Mouse (Mus musculus) liver, embryonic 11.5 days (tissue): ENCODE data around the gene Tmem97. TPM values are rescaled to one million over a fixed set of nuclear protein-coding genes. Genes with fewer than 3 reads are reported as not detected.

ENCODE experiments used
- ATAC-seq: fragments of 200-750 bp; cut with Nextera tagmentation; replicated peaks from 2 replicates; pipeline ENCODE4 v1.8.0; 2017; ENCODE audit warnings: moderate number of reproducible peaks, mild to moderate bottlenecking, moderate TSS enrichment, moderate library complexity; ENCODE audit not compliant: low FRiP score
- DNase-seq: peaks from one replicate; pipeline ENCODE4 v3.0.0-alpha.2; 2017; ENCODE audit warnings: low spot score
- H3K27ac ChIP-seq: fragments of 300-500 bp; sonication (generic); 2 replicates; pipeline ENCODE4 v1.5.1; 2014; ENCODE audit warnings: mild to moderate bottlenecking, low read depth, low read length, control low read depth
- H3K27me3 ChIP-seq: fragments of 300-500 bp; sonication (generic); replicated peaks from 2 replicates; pipeline ENCODE4 v1.6.1; 2014; ENCODE audit warnings: low read length, mixed read lengths; ENCODE audit not compliant: control insufficient read depth, insufficient read depth
- H3K36me3 ChIP-seq: fragments of 300-500 bp; sonication (generic); 2 replicates; pipeline ENCODE4 v1.6.1; 2014; ENCODE audit warnings: mild to moderate bottlenecking, low read length, moderate library complexity, mixed read lengths; ENCODE audit not compliant: control insufficient read depth, insufficient read depth
- H3K4me1 ChIP-seq: fragments of 300-500 bp; sonication (generic); replicated peaks from 2 replicates; pipeline ENCODE4 v1.6.1; 2014; ENCODE audit warnings: low read length, mixed read lengths; ENCODE audit not compliant: control insufficient read depth, insufficient read depth
- H3K4me2 ChIP-seq: fragments of 300-500 bp; sonication (generic); 2 replicates; pipeline ENCODE4 v1.6.1; 2014; ENCODE audit warnings: mild to moderate bottlenecking, control low read depth, moderate library complexity
- H3K4me3 ChIP-seq: fragments of 300-500 bp; sonication (generic); 2 replicates; pipeline ENCODE4 v1.5.1; 2014; ENCODE audit warnings: low read depth, low read length, control low read depth
- H3K9ac ChIP-seq: fragments of 300-500 bp; sonication (generic); 2 replicates; pipeline ENCODE4 v1.6.1; 2014; ENCODE audit warnings: low read depth, low read length, control low read depth
- H3K9me3 ChIP-seq: fragments of 300-500 bp; sonication (generic); 2 replicates; pipeline ENCODE4 v1.6.1; 2016; ENCODE audit warnings: low read length, inconsistent platforms, mixed read lengths; ENCODE audit not compliant: control insufficient read depth
- WGBS: fragments of 180-500 bp; shearing (Covaris S2); extraction: QIAGEN DNeasy Blood & Tissue Kit; methylation state at CpG from one replicate; pipeline ENCODE4 v1.1.7; 2014; 5-methylcytosine and 5-hydroxymethylcytosine counted together
- polyA plus RNA-seq: library from polyadenylated mRNA; unstranded; fragments of >200 nt; fragmentation: Nextera tagmentation; extraction: Ambion mirVana; gene quantifications from 2 replicates; pipeline ENCODE4 v1.2.1, GENCODE M21; 2014

Gene Tmem97
- polyA plus RNA-seq, 1 experiment from 2014 or later: 173 TPM

- H3K36me3 ChIP-seq: peaks cover 19% of the 10 kb centered on the region
- no peak overlapping the region for H3K4me2 ChIP-seq
- H3K9ac ChIP-seq: no peak overlapping the region
- H3K27ac ChIP-seq: no peak overlapping the region; the same call in 1 of the 2 replicates
- no peak for ATAC-seq
- H3K4me1 ChIP-seq: peaks cover 5% of the 10 kb centered on the region; the same call in 1 of the 2 replicates
- no peak for DNase-seq
- WGBS: 89% methylated on average over 12 of the region's 12 CpGs
- H3K27me3 ChIP-seq: no peaks in the 10 kb centered on the region
- H3K4me3 ChIP-seq: no peak overlapping the region
- H3K9me3 ChIP-seq: no peaks in the 10 kb centered on the region
Measured at GRCm38 (mm10) chr11:78530001-78530400, 20.6 kb downstream of the Tmem97 start.

- Histone ChIP-seq H3K9me3 (no peaks in the 10 kb centered on the region), H3K27ac (no peak overlapping the region), H3K9ac (no peak overlapping the region), H3K4me1 (no peaks in the 10 kb centered on the region), H3K27me3 (no peaks in the 10 kb centered on the region), H3K4me2 (no peak overlapping the region), H3K36me3 (peaks cover 25% of the 10 kb centered on the region), H3K4me3 (no peak overlapping the region)
- DNase-seq (no peak), ATAC-seq (no peak)
- 86% methylated on average over 9 of the region's 9 CpGs for WGBS
Measured at GRCm38 (mm10) chr11:78528714-78529113, 21.9 kb downstream of the Tmem97 start.

- Histone ChIP-seq H3K9ac (no peak overlapping the region), H3K36me3 (peaks cover 47% of the 10 kb centered on the region), H3K4me3 (no peak overlapping the region), H3K9me3 (no peaks in the 10 kb centered on the region), H3K27me3 (no peaks in the 10 kb centered on the region), H3K4me1 (no peaks in the 10 kb centered on the region), H3K4me2 (no peak overlapping the region), H3K27ac (no peak overlapping the region)
- DNase-seq (no peak), ATAC-seq (no peak)
- WGBS: 91% methylated on average over 2 of the region's 2 CpGs
Measured at GRCm38 (mm10) chr11:78524838-78525237, 25.7 kb downstream of the Tmem97 start.

GRCm38 (mm10) chr11:78523241-78523955 is 27.2 kb downstream of the Tmem97 start:
- ATAC-seq: no peak
- no peak overlapping the region for H3K4me2 ChIP-seq
- 91% methylated on average over 9 of the region's 9 CpGs for WGBS
- peaks cover 42% of the 10 kb centered on the region for H3K36me3 ChIP-seq
- H3K9ac ChIP-seq: no peak overlapping the region
- no peaks in the 10 kb centered on the region for H3K4me1 ChIP-seq
- H3K27me3 ChIP-seq: no peaks in the 10 kb centered on the region
- H3K4me3 ChIP-seq: no peak overlapping the region
- H3K9me3 ChIP-seq: no peaks in the 10 kb centered on the region
- DNase-seq: no peak
- H3K27ac ChIP-seq: no peak overlapping the region

- H3K36me3 ChIP-seq: peaks cover 46% of the 10 kb centered on the region
- no peaks in the 10 kb centered on the region for H3K9me3 ChIP-seq
- ATAC-seq (no peak), DNase-seq (no peak)
- WGBS: 79% methylated on average over 1 of the region's 1 CpGs
- no peak overlapping the region for H3K9ac ChIP-seq
- no peak overlapping the region for H3K4me2 ChIP-seq
- H3K4me1 ChIP-seq: no peaks in the 10 kb centered on the region
- H3K27me3 ChIP-seq: no peaks in the 10 kb centered on the region
- H3K27ac ChIP-seq: no peak overlapping the region
- H3K4me3 ChIP-seq: no peak overlapping the region
Measured at GRCm38 (mm10) chr11:78522481-78522997, 28.0 kb downstream of the Tmem97 start.

- Histone ChIP-seq H3K4me1 (no peaks in the 10 kb centered on the region), H3K27me3 (no peaks in the 10 kb centered on the region), H3K9ac (no peak overlapping the region), H3K4me3 (no peak overlapping the region), H3K36me3 (peaks cover 47% of the 10 kb centered on the region), H3K4me2 (no peak overlapping the region), H3K9me3 (no peaks in the 10 kb centered on the region), H3K27ac (no peak overlapping the region)
- DNase-seq (no peak), ATAC-seq (no peak)
- WGBS: 94% methylated on average over 3 of the region's 3 CpGs
Measured at GRCm38 (mm10) chr11:78521880-78522279, 28.7 kb downstream of the Tmem97 start.

DNA sequence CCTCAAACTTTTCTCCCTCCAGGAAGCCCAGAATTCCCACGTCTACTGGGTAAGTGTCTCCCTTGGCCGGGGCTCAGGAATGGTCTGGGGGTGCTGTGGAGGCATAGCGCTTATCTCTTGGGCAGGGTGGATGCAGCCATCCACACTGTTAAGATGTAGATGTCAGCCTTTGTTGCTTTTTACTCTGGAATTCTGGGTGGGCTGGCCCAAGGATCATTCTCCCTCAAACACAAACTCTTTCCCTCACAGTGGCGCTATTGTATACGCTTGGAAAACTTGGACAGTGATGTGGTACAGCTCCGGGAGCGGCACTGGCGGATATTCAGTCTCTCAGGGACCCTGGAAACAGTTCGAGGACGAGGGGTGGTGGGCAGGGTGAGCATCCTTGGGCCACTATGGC is 31.6 kb downstream of the Tmem97 start:
- no peak for ATAC-seq
- 94% methylated on average over 10 of the region's 10 CpGs for WGBS

DNA sequence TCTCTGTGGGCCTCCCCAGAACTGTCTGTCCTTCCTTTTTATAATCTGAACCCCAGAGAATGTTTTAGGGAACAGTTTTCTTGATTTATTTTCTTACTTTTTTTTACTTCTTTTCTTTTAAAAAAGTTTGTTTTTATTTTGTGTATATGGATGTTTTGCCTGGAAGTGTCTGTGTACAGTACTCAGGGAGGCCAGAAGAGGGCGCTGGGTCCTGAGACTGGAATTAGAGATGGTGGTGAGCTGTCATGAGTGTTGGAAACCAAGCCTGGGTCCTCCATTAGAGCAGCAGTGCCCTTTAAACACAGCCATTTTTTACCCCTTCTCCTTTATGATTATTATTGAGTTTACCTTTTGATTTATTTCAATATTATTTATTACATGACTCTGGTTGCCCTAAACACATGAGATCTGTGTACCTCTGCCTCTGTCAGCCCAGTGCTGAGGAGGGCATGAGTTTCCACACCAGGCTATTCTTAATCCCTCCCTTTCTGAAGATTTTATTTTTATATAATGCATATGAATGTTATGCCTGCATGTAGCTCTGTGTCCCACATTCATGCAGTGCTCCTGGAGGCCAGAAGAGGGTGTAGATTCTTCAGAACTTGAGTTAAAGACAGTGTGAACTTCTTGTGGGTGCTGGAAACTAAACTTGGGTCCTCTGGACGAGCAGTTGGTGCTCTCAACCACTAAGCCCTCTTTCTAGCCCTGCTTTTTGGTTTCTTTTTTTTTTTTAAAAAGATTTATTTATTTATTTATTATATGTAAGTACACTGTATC is 34.8 kb downstream of the Tmem97 start:
- H3K36me3 ChIP-seq: peaks cover 37% of the 10 kb centered on the region
- 61% methylated on average over 2 of the region's 2 CpGs for WGBS
- no peak for DNase-seq

More for the DNA sequence above, 31.6 kb downstream of the Tmem97 start:
- no peak for DNase-seq
- no peak overlapping the region for H3K4me2 ChIP-seq
- H3K9ac ChIP-seq: no peak overlapping the region
- H3K4me3 ChIP-seq: no peak overlapping the region
- H3K4me1 ChIP-seq: no peaks in the 10 kb centered on the region
- no peaks in the 10 kb centered on the region for H3K27me3 ChIP-seq
- no peak overlapping the region for H3K27ac ChIP-seq
- H3K9me3 ChIP-seq: no peaks in the 10 kb centered on the region
- H3K36me3 ChIP-seq: peaks cover 62% of the 10 kb centered on the region

More for the DNA sequence above, 34.8 kb downstream of the Tmem97 start:
- no peaks in the 10 kb centered on the region for H3K9me3 ChIP-seq
- H3K27me3 ChIP-seq: no peaks in the 10 kb centered on the region
- peaks cover 7% of the 10 kb centered on the region for H3K4me1 ChIP-seq
- no peak overlapping the region for H3K27ac ChIP-seq
- H3K4me2 ChIP-seq: no peak overlapping the region
- no peak for ATAC-seq
- H3K9ac ChIP-seq: no peak overlapping the region
- no peak overlapping the region for H3K4me3 ChIP-seq
